Mouse (Mus musculus) kidney, embryonic 14.5 days (tissue): Measurements from ENCODE around the gene Traf5. TPM values are rescaled to one million over a fixed set of nuclear protein-coding genes. Genes with fewer than 3 reads are reported as not detected.
A peak's percentile ranks its signal among the peaks of the same experiment; 100 is the strongest.

Experiments
- ATAC-seq: fragments of 200-750 bp; cut with Nextera tagmentation; 2 replicates; pipeline ENCODE4 v1.8.0; 2017; ENCODE audit warnings: moderate number of reproducible peaks, mild to moderate bottlenecking, moderate TSS enrichment, moderate library complexity; ENCODE audit not compliant: low FRiP score, low TSS enrichment
- H3K27ac ChIP-seq: fragments of 300-500 bp; sonication (generic); 2 replicates; pipeline ENCODE4 v1.5.1; 2014; ENCODE audit warnings: low read depth, mild to moderate bottlenecking, low read length, moderate library complexity, mixed read lengths
- H3K27me3 ChIP-seq: fragments of 300-500 bp; sonication (generic); 2 replicates; pipeline ENCODE4 v1.6.1; 2014; ENCODE audit warnings: mild to moderate bottlenecking, low read length; ENCODE audit not compliant: control insufficient read depth, insufficient read depth
- H3K36me3 ChIP-seq: fragments of 300-500 bp; sonication (generic); 2 replicates; pipeline ENCODE4 v1.6.1; 2014; ENCODE audit warnings: low read length, mixed read lengths; ENCODE audit not compliant: control insufficient read depth, insufficient read depth
- H3K4me1 ChIP-seq: fragments of 300-500 bp; sonication (generic); 2 replicates; pipeline ENCODE4 v1.6.1; 2014; ENCODE audit warnings: low read length, mixed read lengths; ENCODE audit not compliant: control insufficient read depth, insufficient read depth
- H3K4me2 ChIP-seq: fragments of 300-500 bp; sonication (generic); replicated peaks from 2 replicates; pipeline ENCODE4 v1.6.1; 2014; ENCODE audit warnings: low read depth, mild to moderate bottlenecking, low read length
- H3K4me3 ChIP-seq: fragments of 300-500 bp; sonication (generic); 2 replicates; pipeline ENCODE4 v1.5.1; 2014; ENCODE audit warnings: mild to moderate bottlenecking, low read length
- H3K9ac ChIP-seq: fragments of 300-500 bp; sonication (generic); 2 replicates; pipeline ENCODE4 v1.6.1; 2014; ENCODE audit warnings: low read depth, mild to moderate bottlenecking, low read length, moderate library complexity
- H3K9me3 ChIP-seq: fragments of 300-500 bp; sonication (generic); 2 replicates; pipeline ENCODE4 v1.6.1; 2016; ENCODE audit warnings: low read length; ENCODE audit not compliant: control insufficient read depth
- WGBS: fragments of 180-500 bp; shearing (Covaris S2); extraction: QIAGEN DNeasy Blood & Tissue Kit; methylation state at CpG from one replicate; pipeline ENCODE4 v1.1.7; 2014; 5-methylcytosine and 5-hydroxymethylcytosine counted together
- polyA plus RNA-seq: library from polyadenylated mRNA; unstranded; fragments of >200 nt; fragmentation: Nextera tagmentation; extraction: Ambion mirVana; gene quantifications from 2 replicates; pipeline ENCODE4 v1.2.1, GENCODE M21; 2014

Gene Traf5
- polyA plus RNA-seq, 1 experiment from 2014 or later, result 15.5 TPM

DNA sequence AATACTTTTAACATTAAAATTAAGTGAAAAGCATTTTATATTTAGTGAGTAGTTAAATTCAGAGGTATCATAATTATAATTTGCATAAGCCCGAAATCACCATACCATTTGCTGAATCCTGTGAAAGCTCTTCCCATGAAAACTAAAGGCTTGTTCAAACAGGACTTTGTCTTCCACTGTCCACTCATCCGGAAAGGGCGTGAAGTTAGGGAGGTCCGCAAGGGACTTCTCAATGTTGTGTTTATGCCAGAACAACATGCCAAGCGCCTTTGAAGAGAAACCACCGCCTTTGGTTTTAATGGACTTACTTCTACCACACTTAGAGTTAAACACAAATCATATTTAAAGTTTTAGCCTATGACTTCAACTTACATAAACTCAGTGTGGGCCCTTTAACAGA is 33.4 kb upstream of the Traf5 start:
- no peak for ATAC-seq
- H3K9me3 ChIP-seq, result no peaks in the 10 kb centered on the region
- peaks cover 53% of the 10 kb centered on the region for H3K36me3 ChIP-seq
- H3K27ac ChIP-seq, result no peak overlapping the region
- H3K4me2 ChIP-seq, result no peak overlapping the region
- no peaks in the 10 kb centered on the region for H3K27me3 ChIP-seq
- H3K4me3 ChIP-seq, result no peak overlapping the region
- WGBS, result 85% methylated on average over 6 of the region's 6 CpGs
- no peaks in the 10 kb centered on the region for H3K4me1 ChIP-seq
- no peak overlapping the region for H3K9ac ChIP-seq

DNA sequence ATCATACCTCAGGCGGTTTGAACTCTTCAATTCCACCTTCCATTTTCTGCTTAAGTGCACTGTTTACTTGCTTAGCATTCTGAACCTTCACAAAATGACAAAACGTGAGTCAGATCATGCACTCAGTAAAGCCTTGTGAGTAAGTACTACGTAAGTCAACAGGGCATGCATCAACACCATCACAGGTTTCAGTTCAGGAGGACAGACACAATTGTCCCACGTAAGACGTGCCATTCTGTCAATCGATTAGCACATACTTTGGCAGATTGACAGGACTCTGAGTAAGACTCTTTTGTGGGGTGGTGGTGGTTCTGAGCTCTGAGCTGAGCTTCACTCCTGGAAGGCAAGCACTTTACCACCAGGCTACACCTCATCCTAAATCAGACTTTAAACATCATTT is 23.9 kb upstream of the Traf5 start:
- no peak overlapping the region for H3K27ac ChIP-seq
- peaks cover 69% of the 10 kb centered on the region for H3K36me3 ChIP-seq
- ATAC-seq, result no peak
- H3K4me2 ChIP-seq, result no peak overlapping the region
- no peaks in the 10 kb centered on the region for H3K27me3 ChIP-seq
- H3K9me3 ChIP-seq, result no peaks in the 10 kb centered on the region
- no peak overlapping the region for H3K9ac ChIP-seq
- 95% methylated on average over 6 of the region's 6 CpGs for WGBS
- no peak overlapping the region for H3K4me3 ChIP-seq
- no peaks in the 10 kb centered on the region for H3K4me1 ChIP-seq

DNA sequence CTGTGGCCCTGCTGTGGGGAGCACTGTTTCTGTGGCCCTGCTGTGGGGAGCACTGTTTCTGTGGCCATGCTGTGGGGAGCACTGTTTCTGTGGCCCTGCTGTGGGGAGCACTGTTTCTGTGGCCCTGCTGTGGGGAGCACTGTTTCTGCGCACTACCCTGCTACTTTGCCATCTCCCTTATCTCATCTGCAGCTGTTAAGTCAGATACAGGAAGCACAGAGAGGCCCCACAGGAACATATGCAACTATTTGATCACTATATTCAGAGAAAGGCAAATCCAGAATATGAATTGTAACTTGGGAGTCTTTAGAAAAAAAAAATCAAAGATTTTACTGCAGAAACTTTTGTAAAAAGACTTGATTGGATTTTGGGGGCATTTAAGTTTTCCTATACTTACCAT is 23.0 kb upstream of the Traf5 start:
- ATAC-seq, result no peak
- WGBS, result 100% methylated on average over 1 of the region's 1 CpGs
- no peaks in the 10 kb centered on the region for H3K9me3 ChIP-seq
- no peak overlapping the region for H3K9ac ChIP-seq
- peaks cover 67% of the 10 kb centered on the region for H3K36me3 ChIP-seq
- no peaks in the 10 kb centered on the region for H3K27me3 ChIP-seq
- no peak overlapping the region for H3K4me2 ChIP-seq
- no peak overlapping the region for H3K27ac ChIP-seq
- H3K4me3 ChIP-seq, result no peak overlapping the region
- no peaks in the 10 kb centered on the region for H3K4me1 ChIP-seq

DNA sequence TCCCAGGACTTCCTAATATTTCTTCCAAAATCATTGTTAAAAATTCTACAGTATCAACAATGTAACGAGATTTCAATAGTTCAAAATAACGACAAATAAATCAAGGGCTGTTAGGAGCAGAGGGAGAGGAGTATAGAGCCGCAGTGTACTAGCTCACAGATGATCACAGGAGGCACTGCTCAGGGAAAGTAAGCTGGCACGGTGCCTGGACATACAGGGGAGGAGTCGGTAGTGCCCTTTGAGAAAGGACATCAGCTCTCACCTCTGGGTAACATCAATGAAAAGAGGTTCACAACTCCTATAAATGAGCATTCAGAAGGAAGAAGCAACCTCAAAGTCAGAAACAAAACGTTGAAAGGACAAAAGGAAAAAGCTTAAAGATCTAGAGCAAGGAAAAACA is 16.8 kb upstream of the Traf5 start:
- Histone ChIP-seq H3K9ac (no peak overlapping the region), H3K4me2 (no peak overlapping the region), H3K4me1 (no peaks in the 10 kb centered on the region), H3K27ac (no peak overlapping the region), H3K4me3 (no peak overlapping the region), H3K9me3 (no peaks in the 10 kb centered on the region), H3K36me3 (peaks cover 48% of the 10 kb centered on the region), H3K27me3 (no peaks in the 10 kb centered on the region)
- 76% methylated on average over 6 of the region's 6 CpGs for WGBS
- ATAC-seq, result no peak

DNA sequence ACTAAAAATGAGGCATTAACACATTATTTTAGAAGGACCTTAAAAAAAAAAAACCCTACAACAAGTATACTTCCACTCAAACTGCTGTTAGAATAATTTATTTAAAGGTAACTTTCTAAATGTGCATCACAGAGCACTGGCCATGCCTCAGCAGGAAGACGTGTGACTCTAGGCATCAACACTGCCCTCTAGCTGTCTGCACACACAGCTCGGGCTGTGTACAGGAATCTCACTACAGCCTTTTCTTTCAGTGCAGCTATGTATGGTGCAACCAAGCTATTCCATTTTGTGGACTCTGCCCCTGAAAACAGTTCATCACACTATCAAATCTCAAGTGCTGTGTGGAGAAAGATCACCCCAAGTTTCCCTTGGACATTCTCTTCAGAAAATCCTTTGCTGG is 15.0 kb upstream of the Traf5 start:
- Histone ChIP-seq H3K27me3 (no peaks in the 10 kb centered on the region), H3K27ac (no peak overlapping the region), H3K4me2 (no peak overlapping the region), H3K9me3 (no peaks in the 10 kb centered on the region), H3K4me1 (no peaks in the 10 kb centered on the region), H3K36me3 (peaks cover 36% of the 10 kb centered on the region), H3K4me3 (no peak overlapping the region), H3K9ac (no peak overlapping the region)
- ATAC-seq, result peak; percentile 68; the same call in 1 of the 2 replicates
- WGBS, result 15% methylated on average over 2 of the region's 2 CpGs

DNA sequence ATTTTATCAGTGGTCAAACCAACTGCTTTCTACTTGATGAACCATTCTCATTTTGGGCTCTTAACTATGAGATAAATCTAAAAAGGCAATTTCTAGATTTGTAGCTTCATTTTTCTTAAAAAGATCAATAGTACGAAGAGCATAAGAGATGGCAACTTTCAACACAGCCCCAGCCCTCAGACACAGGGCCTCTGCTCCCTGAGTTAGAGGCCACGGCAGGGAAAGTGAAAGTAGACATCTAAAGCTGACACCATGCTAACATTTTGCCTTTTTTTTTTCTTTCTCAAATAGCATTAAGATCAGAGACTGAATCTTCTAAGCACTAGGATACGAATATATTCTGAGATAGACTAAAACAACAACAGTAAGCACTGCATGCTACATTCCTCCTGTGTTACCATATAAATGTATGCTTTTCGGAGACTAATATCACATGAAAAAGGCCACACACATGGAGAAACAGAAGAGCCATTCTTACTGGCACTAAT is 13.6 kb upstream of the Traf5 start:
- WGBS, result 87% methylated on average over 4 of the region's 4 CpGs
- no peaks in the 10 kb centered on the region for H3K27me3 ChIP-seq
- peaks cover 39% of the 10 kb centered on the region for H3K36me3 ChIP-seq
- no peaks in the 10 kb centered on the region for H3K9me3 ChIP-seq
- ATAC-seq, result no peak
- H3K9ac ChIP-seq, result no peak overlapping the region
- H3K4me3 ChIP-seq, result no peak overlapping the region
- H3K4me1 ChIP-seq, result no peaks in the 10 kb centered on the region
- H3K4me2 ChIP-seq, result no peak overlapping the region
- no peak overlapping the region for H3K27ac ChIP-seq

DNA sequence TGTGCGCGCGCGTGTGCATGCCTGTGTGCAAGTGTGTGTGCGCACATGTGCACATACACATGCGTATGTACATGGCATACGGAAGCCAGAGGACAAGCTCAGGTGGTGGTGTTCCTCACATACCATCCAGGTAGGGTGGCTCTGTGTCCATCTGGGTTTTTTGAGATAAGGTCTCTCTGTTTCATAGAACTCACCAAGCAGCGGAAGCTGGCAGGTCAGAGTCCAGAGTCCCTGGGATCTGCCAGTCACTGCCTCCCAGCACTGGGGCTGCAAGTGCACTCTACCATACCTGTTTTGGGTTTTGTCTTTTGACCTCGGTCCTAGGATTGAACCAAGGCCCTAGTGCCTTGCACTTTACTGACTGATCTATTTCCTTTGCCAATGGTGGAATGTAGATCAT is 11.7 kb upstream of the Traf5 start:
- no peak for ATAC-seq
- Histone ChIP-seq H3K9me3 (no peaks in the 10 kb centered on the region), H3K27me3 (no peaks in the 10 kb centered on the region), H3K4me3 (no peak overlapping the region), H3K4me2 (no peak overlapping the region), H3K4me1 (no peaks in the 10 kb centered on the region), H3K9ac (no peak overlapping the region), H3K36me3 (peaks cover 37% of the 10 kb centered on the region), H3K27ac (no peak overlapping the region)
- WGBS, result over 99% methylated on average over 9 of the region's 9 CpGs

DNA sequence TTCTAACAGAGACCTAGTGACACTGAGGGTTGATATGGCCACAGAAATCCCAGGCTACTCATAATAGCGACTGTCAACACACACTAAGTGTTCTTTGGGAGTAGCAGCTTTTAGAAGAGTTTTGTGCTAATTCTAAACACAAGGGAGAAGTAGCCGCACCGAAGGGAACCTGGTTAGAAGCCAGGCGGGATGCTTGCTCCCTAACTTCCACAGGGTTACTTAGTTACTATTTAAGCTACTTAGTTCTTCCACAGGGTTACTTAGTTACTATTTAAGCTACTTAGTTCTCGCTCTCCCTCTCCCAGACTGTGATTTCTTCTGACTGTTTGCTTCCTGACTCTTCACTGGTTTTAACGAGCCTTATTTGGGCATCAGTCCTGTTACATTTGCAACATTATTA is 10.8 kb upstream of the Traf5 start:
- no peak for ATAC-seq
- Histone ChIP-seq H3K4me1 (no peaks in the 10 kb centered on the region), H3K27ac (no peak overlapping the region), H3K4me3 (no peak overlapping the region), H3K9me3 (no peaks in the 10 kb centered on the region), H3K9ac (no peak overlapping the region), H3K27me3 (no peaks in the 10 kb centered on the region), H3K4me2 (no peak overlapping the region), H3K36me3 (peaks cover 34% of the 10 kb centered on the region)
- WGBS, result 80% methylated on average over 6 of the region's 6 CpGs

DNA sequence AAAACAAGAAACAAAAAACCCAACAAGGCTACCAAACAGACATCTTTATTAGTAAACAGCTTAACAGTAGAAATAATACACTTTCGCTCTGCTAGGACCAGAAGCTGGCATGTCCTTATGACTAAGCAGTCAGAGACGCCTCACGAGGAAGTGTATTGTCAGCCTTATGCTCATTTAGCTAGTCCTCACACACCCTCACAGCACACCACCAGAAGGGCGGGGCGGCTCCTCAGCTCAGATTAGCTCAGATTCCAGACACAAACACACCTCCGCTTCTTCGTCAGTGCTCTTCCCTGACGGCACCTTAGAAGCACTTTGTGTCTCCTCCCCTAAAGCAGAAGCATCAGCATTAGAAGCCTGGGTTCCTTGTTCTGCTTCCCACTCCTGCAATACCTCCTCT is 9.0 kb upstream of the Traf5 start:
- ATAC-seq, result no peak
- no peaks in the 10 kb centered on the region for H3K27me3 ChIP-seq
- no peaks in the 10 kb centered on the region for H3K4me1 ChIP-seq
- H3K27ac ChIP-seq, result no peak overlapping the region
- H3K4me3 ChIP-seq, result no peak overlapping the region
- H3K9me3 ChIP-seq, result no peaks in the 10 kb centered on the region
- no peak overlapping the region for H3K4me2 ChIP-seq
- peaks cover 29% of the 10 kb centered on the region for H3K36me3 ChIP-seq
- H3K9ac ChIP-seq, result no peak overlapping the region
- WGBS, result 84% methylated on average over 8 of the region's 8 CpGs

DNA sequence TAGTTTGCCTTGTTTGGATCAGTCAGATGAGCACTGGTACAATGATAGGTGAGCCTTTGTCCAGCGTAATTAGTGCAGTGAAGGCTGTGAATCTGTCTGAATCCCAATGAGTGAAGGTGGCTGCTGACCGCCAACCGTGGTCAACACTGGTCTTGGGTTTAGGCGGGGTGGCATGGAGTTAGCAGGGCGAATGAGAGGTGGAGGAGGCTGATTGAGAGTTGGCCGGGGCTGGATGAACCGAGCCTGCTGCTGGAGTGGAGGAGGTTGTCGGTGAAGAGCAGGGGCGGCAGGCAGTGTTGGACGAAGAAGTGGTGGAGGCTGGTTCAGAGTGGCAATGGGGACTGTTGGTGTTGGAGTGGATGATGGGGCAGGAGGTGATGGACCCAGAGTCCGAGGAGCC is 8.4 kb upstream of the Traf5 start:
- no peak for ATAC-seq
- no peak overlapping the region for H3K4me3 ChIP-seq
- H3K36me3 ChIP-seq, result peaks cover 27% of the 10 kb centered on the region
- no peaks in the 10 kb centered on the region for H3K9me3 ChIP-seq
- no peaks in the 10 kb centered on the region for H3K27me3 ChIP-seq
- H3K27ac ChIP-seq, result no peak overlapping the region
- H3K9ac ChIP-seq, result no peak overlapping the region
- no peak overlapping the region for H3K4me2 ChIP-seq
- WGBS, result 91% methylated on average over 11 of the region's 11 CpGs
- no peaks in the 10 kb centered on the region for H3K4me1 ChIP-seq
